Mouse (Mus musculus): ENCODE measurements around the gene Inhbc. TPM values are rescaled to one million over a fixed set of nuclear protein-coding genes. Genes with fewer than 3 reads are reported as not detected.

Gene Inhbc
- total and polyA plus RNA-seq, 3 experiments = 0.20 to 0.38 TPM; not detected in 1

DNA sequence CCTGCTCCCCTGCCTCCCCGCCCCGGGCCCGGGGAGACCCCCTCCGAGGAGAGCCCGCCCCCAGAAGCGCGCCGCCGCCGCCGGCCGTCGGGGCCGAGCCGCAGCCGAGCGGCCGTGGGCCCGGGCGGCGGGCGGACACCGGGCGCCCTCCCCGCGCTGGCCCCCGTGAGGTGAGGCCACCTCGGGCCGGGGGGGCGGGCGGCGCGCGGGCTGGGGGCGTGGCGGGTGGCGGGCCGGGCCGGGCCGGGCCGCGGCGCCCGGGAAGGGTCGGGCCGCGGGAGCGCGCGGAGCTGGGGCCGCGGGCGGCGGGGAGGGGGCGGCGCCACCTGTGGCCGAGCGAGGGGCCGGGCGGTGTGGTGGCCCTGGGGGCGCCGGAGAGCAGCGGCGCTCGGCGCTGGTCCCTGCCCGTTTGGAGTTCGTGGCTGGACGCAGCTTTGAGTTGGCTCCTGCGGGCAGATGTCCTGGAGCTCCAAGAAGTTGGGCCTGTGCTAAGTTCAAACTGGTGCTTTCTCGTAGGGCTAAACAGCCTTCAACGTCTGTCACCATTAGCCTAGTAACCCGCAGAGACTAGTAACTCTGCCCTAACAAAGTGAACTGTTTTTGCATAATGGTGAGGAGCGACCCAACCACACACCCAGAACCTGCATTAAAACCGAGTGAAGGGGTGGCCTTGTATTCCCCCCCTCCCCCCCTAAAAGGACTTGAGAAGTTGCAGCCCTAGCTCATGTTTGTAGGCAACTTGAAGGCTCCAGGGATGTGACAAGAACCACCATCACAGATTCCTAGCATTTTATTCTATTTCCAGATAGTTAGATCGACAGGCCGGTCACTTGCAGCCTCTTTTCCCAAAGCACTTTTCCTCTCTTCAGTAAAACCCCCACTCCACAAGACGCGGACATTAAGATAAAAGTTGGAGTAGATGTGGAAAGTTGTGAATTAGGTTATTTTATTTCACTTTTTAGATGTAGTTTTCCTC lies 10.8 kb upstream of the Inhbc start (continued):
- no peak for TF ChIP-seq ZKSCAN1 (IDR thresholded peaks at IDR 0.05; ENCODE audit: borderline replicate concordance, low read depth, low read length)
- no peak for TF ChIP-seq MEF2A (IDR thresholded peaks at IDR 0.05; ENCODE audit: borderline replicate concordance, low read depth, low read length)
- TF ChIP-seq KAT2A (IDR thresholded peaks at IDR 0.05; ENCODE audit: insufficient replicate concordance, low read length) = no peak
- peak; percentile 72 for TF ChIP-seq MAZ (IDR thresholded peaks at IDR 0.05; ENCODE audit: low read depth, low read length)
- no peak for TF ChIP-seq HCFC1 (IDR thresholded peaks at IDR 0.05; ENCODE audit: low read depth, low read length)
- peak; percentile 49; the same call in 1 of the 2 replicates for TF ChIP-seq ZMIZ1 (IDR thresholded peaks at IDR 0.05; ENCODE audit: low read depth, low read length)
- no peak for TF ChIP-seq MAFK (IDR thresholded peaks at IDR 0.05; ENCODE audit: insufficient replicate concordance, low read length)
- TF ChIP-seq TCF12 (IDR thresholded peaks at IDR 0.05; ENCODE audit: low read depth, low read length) = 0 out of 2 replicates have a peak, but pooled peaks have one; percentile 28
- no peak for TF ChIP-seq ETS1 (conservative IDR thresholded peaks at IDR 0.05; ENCODE audit: low read depth, low read length)

DNA sequence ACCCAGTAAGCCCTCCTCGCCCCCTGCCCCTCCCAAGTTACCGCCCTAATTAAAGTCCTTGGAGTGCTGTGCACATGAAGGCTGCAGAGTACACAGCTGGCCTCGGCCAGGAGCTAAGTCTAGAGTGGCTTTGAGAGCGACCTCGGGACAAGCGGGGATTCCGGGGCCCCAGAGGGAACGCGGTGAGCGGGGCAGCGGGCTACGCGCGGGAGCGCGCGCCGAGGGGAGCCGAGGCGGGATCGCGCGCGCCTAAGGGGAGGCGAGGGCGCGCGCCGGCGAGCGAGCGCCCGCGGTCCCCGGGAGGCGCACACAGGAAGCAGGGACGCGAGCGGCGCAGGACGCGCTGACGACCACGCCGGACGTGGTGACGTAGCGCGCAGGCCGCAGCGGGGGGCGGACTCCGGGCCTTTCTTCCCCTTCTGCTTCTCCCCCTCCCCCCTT lies 10.0 kb upstream of the Inhbc start, which contains the start of gene R3hdm2:
TSS of gene R3hdm2 (plus strand) at position 77 of the 441 bp plus-strand sequence.
- Histone ChIP-seq H3K27me3 (replicated peaks) (no peaks in the 10 kb centered on the region), H3K9ac (ENCODE audit: insufficient read depth, low read depth) (peak within 1 kb of the TSS; percentile 95), H3K4me1 (ENCODE audit: control insufficient read depth in 1 of 2, insufficient read depth in 2 of 2) (peaks cover 2 to 18% of the 10 kb centered on the region in 2 experiments; a peak in 3 of 4 replicates), H3K79me2 (replicated peaks; ENCODE audit: control insufficient read depth, extremely low read depth, insufficient read depth, poor library complexity, severe bottlenecking) (peaks cover 13% of the 10 kb centered on the region), H3K27ac (ENCODE audit: insufficient read depth, low read depth) (peak within 1 kb of the TSS; percentile 95), H3K36me3 (replicated peaks in 1 of 2; ENCODE audit: control insufficient read depth in 1 of 2, insufficient read depth in 1 of 2, low read length in 1 of 2) (peaks cover 0 to 8% of the 10 kb centered on the region in 2 experiments), H3K4me2 (ENCODE audit: insufficient read depth, low read depth, poor library complexity, severe bottlenecking) (peak within 1 kb of the TSS; percentile 98), H3K4me3 (replicated peaks in 1 of 3; ENCODE audit: low read depth in 2 of 3, low read length in 2 of 3, poor library complexity in 1 of 3) (peak within 1 kb of the TSS; percentile 69 to 86 (median 80)), H3K9me3 (replicated peaks; ENCODE audit: low read length) (peaks cover 4% of the 10 kb centered on the region)
- in situ Hi-C loops (cut with MboI; ENCODE audit: low pct_ligation_motif_present, low pct_unique_long_range_greater_than_20kb, low sequenced_read_pairs) (no loop called here), dilution Hi-C loops (cut with MboI; ENCODE audit: extremely low pct_ligation_motif_present, extremely low pct_unique_long_range_greater_than_20kb, low sequenced_read_pairs) (no loop called here)
- peak; percentile 88 for DNase-seq (ENCODE audit: extremely low read depth)
- TF ChIP-seq TBP (conservative IDR thresholded peaks at IDR 0.05; ENCODE audit: low read depth, low read length) (0 out of 2 replicates have a peak, but pooled peaks have one; percentile 19), NELFE (IDR thresholded peaks at IDR 0.05; ENCODE audit: low read depth, low read length) (peak; percentile 44), SMC3 (IDR thresholded peaks at IDR 0.05; ENCODE audit: low read depth, low read length) (no peak), USF1 (IDR thresholded peaks at IDR 0.05; ENCODE audit: low read depth, low read length) (no peak), POLR2AphosphoS2 (IDR thresholded peaks at IDR 0.05; ENCODE audit: low read depth, low read length) (no peak), SIN3A (IDR thresholded peaks at IDR 0.05; ENCODE audit: low read length) (0 out of 2 replicates have a peak, but pooled peaks have one; percentile 4), TCF12 (IDR thresholded peaks at IDR 0.05; ENCODE audit: low read depth, low read length) (peak; percentile 45; the same call in 1 of the 2 replicates), PAX5 (IDR thresholded peaks at IDR 0.05; ENCODE audit: low read length) (no peak), RCOR1 (conservative IDR thresholded peaks at IDR 0.05; ENCODE audit: low read depth, low read length) (no peak), CHD1 (IDR thresholded peaks at IDR 0.05; ENCODE audit: low read depth, low read length) (no peak), POLR2A (IDR thresholded peaks at IDR 0.05; ENCODE audit: low read depth, low read length) (peak; percentile 65), ZNF384 (IDR thresholded peaks at IDR 0.05; ENCODE audit: low read depth, low read length) (no peak), NRF1 (IDR thresholded peaks at IDR 0.05; ENCODE audit: low read depth, low read length) (peak; percentile 71), MXI1 (IDR thresholded peaks at IDR 0.05; ENCODE audit: low read depth, low read length) (no peak; the same call in 1 of the 2 replicates), MEF2A (IDR thresholded peaks at IDR 0.05; ENCODE audit: borderline replicate concordance, low read depth, low read length) (0 out of 2 replicates have a peak, but pooled peaks have one; percentile 14), ELF1 (IDR thresholded peaks at IDR 0.05; ENCODE audit: low read depth, low read length) (peak; percentile 90), UBTF (IDR thresholded peaks at IDR 0.05; ENCODE audit: low read depth, low read length) (0 out of 2 replicates have a peak, but pooled peaks have one; percentile 42), USF2 (conservative IDR thresholded peaks at IDR 0.05; ENCODE audit: low read depth, low read length) (no peak), MAFK (IDR thresholded peaks at IDR 0.05; ENCODE audit: insufficient replicate concordance, low read length) (no peak), IRF4 (IDR thresholded peaks at IDR 0.05; ENCODE audit: low read depth, low read length) (peak; percentile 33; the same call in 1 of the 2 replicates), RAD21 (IDR thresholded peaks at IDR 0.05; ENCODE audit: low read depth, low read length) (no peak), HCFC1 (IDR thresholded peaks at IDR 0.05; ENCODE audit: low read depth, low read length) (peak; percentile 63), KAT2A (IDR thresholded peaks at IDR 0.05; ENCODE audit: insufficient replicate concordance, low read length) (peak; percentile 49; the same call in 1 of the 2 replicates), ZMIZ1 (IDR thresholded peaks at IDR 0.05; ENCODE audit: low read depth, low read length) (peak; percentile 54; the same call in 1 of the 2 replicates), ZC3H11A (IDR thresholded peaks at IDR 0.05; ENCODE audit: low read depth, low read length) (no peak), MYC (IDR thresholded peaks at IDR 0.05; ENCODE audit: low read depth, low read length) (no peak), GABPA (IDR thresholded peaks at IDR 0.05; ENCODE audit: insufficient replicate concordance, low read depth, low read length) (no peak), MAZ (IDR thresholded peaks at IDR 0.05; ENCODE audit: low read depth, low read length) (no peak; the same call in 1 of the 2 replicates), BHLHE40 (IDR thresholded peaks at IDR 0.05; ENCODE audit: low read depth, low read length) (no peak), E2F4 (IDR thresholded peaks at IDR 0.05; ENCODE audit: insufficient replicate concordance, low read depth, low read length) (no peak)
